Mouse (Mus musculus) stomach, postnatal 0 days (tissue): ENCODE data around the gene Col20a1. TPM values are rescaled to one million over a fixed set of nuclear protein-coding genes. Genes with fewer than 3 reads are reported as not detected.

Source experiments
- ATAC-seq: fragments of 200-750 bp; cut with Nextera tagmentation; 2 replicates; pipeline ENCODE4 v1.8.0; 2017; ENCODE audit not compliant: low FRiP score, low TSS enrichment
- DNase-seq: peaks from one replicate; pipeline ENCODE4 v3.0.0-alpha.2; 2016; ENCODE audit warnings: low spot score
- H3K27ac ChIP-seq: fragments of 300-500 bp; sonication (generic); replicated peaks from 2 replicates; pipeline ENCODE4 v1.5.1; 2014; ENCODE audit warnings: mild to moderate bottlenecking, control low read depth
- H3K27me3 ChIP-seq: fragments of 300-500 bp; sonication (generic); 2 replicates; pipeline ENCODE4 v1.6.1; 2014; ENCODE audit warnings: low read length; ENCODE audit not compliant: control insufficient read depth, insufficient read depth
- H3K36me3 ChIP-seq: fragments of 300-500 bp; sonication (generic); 2 replicates; pipeline ENCODE4 v1.6.1; 2014; ENCODE audit warnings: low read length, mixed read lengths; ENCODE audit not compliant: control insufficient read depth, insufficient read depth
- H3K4me1 ChIP-seq: fragments of 300-500 bp; sonication (generic); replicated peaks from 2 replicates; pipeline ENCODE4 v1.6.1; 2014; ENCODE audit warnings: antibody characterized with exemption; ENCODE audit not compliant: control insufficient read depth, insufficient read depth
- H3K4me2 ChIP-seq: fragments of 300-500 bp; sonication (generic); replicated peaks from 2 replicates; pipeline ENCODE4 v1.6.1; 2014; ENCODE audit warnings: low read depth, mild to moderate bottlenecking, control low read depth, moderate library complexity
- H3K4me3 ChIP-seq: fragments of 300-500 bp; sonication (generic); 2 replicates; pipeline ENCODE4 v1.5.1; 2014; ENCODE audit warnings: low read depth, low read length, control low read depth
- H3K9ac ChIP-seq: fragments of 300-500 bp; sonication (generic); 2 replicates; pipeline ENCODE4 v1.6.1; 2014; ENCODE audit warnings: mild to moderate bottlenecking, low read length, control low read depth, mixed read lengths
- H3K9me3 ChIP-seq: fragments of 300-500 bp; sonication (generic); 2 replicates; pipeline ENCODE4 v1.6.1; 2016; ENCODE audit warnings: low read length; ENCODE audit not compliant: control insufficient read depth
- CTCF ChIP-seq: IDR thresholded peaks from 2 replicates; pipeline ENCODE4 v1.5.1; 2016; ENCODE audit warnings: antibody characterized with exemption, low read depth, mild to moderate bottlenecking, moderate library complexity
- EP300 ChIP-seq: optimal IDR thresholded peaks from 2 replicates; pipeline ENCODE3; 2016; ENCODE audit warnings: antibody characterized with exemption
- WGBS: fragments of 180-500 bp; shearing (Covaris S2); extraction: QIAGEN DNeasy Blood & Tissue Kit; methylation state at CpG from one replicate; pipeline ENCODE4 v1.1.7; 2014; 5-methylcytosine and 5-hydroxymethylcytosine counted together
- polyA plus RNA-seq: library from polyadenylated mRNA; unstranded; fragments of >200 nt; fragmentation: Nextera tagmentation; extraction: Ambion mirVana; gene quantifications from 2 replicates; pipeline ENCODE4 v1.2.1, GENCODE M21; 2015

Col20a1 gene
- polyA plus RNA-seq, 1 experiment from 2014 or later, result 0.98 TPM

GRCm38 (mm10) chr2:181042376-181042775 lies 56.0 kb downstream of the Col20a1 start:
- Histone ChIP-seq H3K4me1 (no peaks in the 10 kb centered on the region), H3K27ac (no peak overlapping the region)
- ATAC-seq, result no peak

GRCm38 (mm10) chr2:181043437-181043836 lies 57.1 kb downstream of the Col20a1 start, which contains the start of gene Chrna4:
Gene Chrna4, minus strand, starts transcription at chr2:181043546.
- no peak within 1 kb of the TSS for H3K4me3 ChIP-seq
- H3K36me3 ChIP-seq, result no peaks in the 10 kb centered on the region
- H3K9ac ChIP-seq, result no peak within 1 kb of the TSS
- ATAC-seq, result no peak
- no peak within 1 kb of the TSS for H3K4me2 ChIP-seq
- no peaks in the 10 kb centered on the region for H3K9me3 ChIP-seq
- H3K27ac ChIP-seq, result no peak within 1 kb of the TSS
- DNase-seq, result peak; percentile 23
- H3K4me1 ChIP-seq, result no peaks in the 10 kb centered on the region
- no peaks in the 10 kb centered on the region for H3K27me3 ChIP-seq
- WGBS, result 33% methylated on average over 3 of the region's 3 CpGs
- TF ChIP-seq CTCF (no peak), EP300 (no peak)

More at GRCm38 (mm10) chr2:181042376-181042775, 56.0 kb downstream of the Col20a1 start:
- Histone ChIP-seq H3K9ac (no peak overlapping the region), H3K4me2 (no peak overlapping the region), H3K27me3 (peaks cover 3% of the 10 kb centered on the region; the same call in 1 of the 2 replicates), H3K36me3 (no peaks in the 10 kb centered on the region), H3K4me3 (no peak overlapping the region), H3K9me3 (no peaks in the 10 kb centered on the region)
- TF ChIP-seq EP300 (no peak), CTCF (no peak)
- no peak for DNase-seq

- no peaks in the 10 kb centered on the region for H3K27me3 ChIP-seq
- no peaks in the 10 kb centered on the region for H3K4me1 ChIP-seq
- H3K9me3 ChIP-seq, result no peaks in the 10 kb centered on the region
- ATAC-seq (no peak), DNase-seq (no peak)
- no peak overlapping the region for H3K9ac ChIP-seq
- WGBS, result 21% methylated on average over 3 of the region's 3 CpGs
- TF ChIP-seq EP300 (no peak), CTCF (no peak)
- H3K36me3 ChIP-seq, result no peaks in the 10 kb centered on the region
- no peak overlapping the region for H3K4me3 ChIP-seq
- no peak overlapping the region for H3K27ac ChIP-seq
- H3K4me2 ChIP-seq, result no peak overlapping the region
Observed at GRCm38 (mm10) chr2:181044001-181044400, 57.7 kb downstream of the Col20a1 start.

- H3K9ac ChIP-seq, result no peak overlapping the region
- no peaks in the 10 kb centered on the region for H3K9me3 ChIP-seq
- no peak overlapping the region for H3K27ac ChIP-seq
- no peaks in the 10 kb centered on the region for H3K27me3 ChIP-seq
- TF ChIP-seq EP300 (no peak), CTCF (no peak)
- ATAC-seq (no peak), DNase-seq (no peak)
- no peak overlapping the region for H3K4me3 ChIP-seq
- WGBS, result 44% methylated on average over 7 of the region's 7 CpGs
- no peak overlapping the region for H3K4me2 ChIP-seq
- no peaks in the 10 kb centered on the region for H3K4me1 ChIP-seq
- no peaks in the 10 kb centered on the region for H3K36me3 ChIP-seq
Observed at GRCm38 (mm10) chr2:181048252-181048945, 62.1 kb downstream of the Col20a1 start.

GRCm38 (mm10) chr2:181048986-181049385 lies 62.7 kb downstream of the Col20a1 start:
- Histone ChIP-seq H3K9ac (no peak overlapping the region), H3K36me3 (no peaks in the 10 kb centered on the region), H3K27me3 (no peaks in the 10 kb centered on the region), H3K4me1 (no peaks in the 10 kb centered on the region), H3K4me3 (no peak overlapping the region), H3K27ac (no peak overlapping the region), H3K9me3 (no peaks in the 10 kb centered on the region), H3K4me2 (no peak overlapping the region)
- no peak for TF ChIP-seq CTCF
- no peak for TF ChIP-seq EP300
- DNase-seq (no peak), ATAC-seq (no peak)
- WGBS, result 75% methylated on average over 9 of the region's 9 CpGs

GRCm38 (mm10) chr2:181052171-181052570 lies 65.8 kb downstream of the Col20a1 start:
- ATAC-seq, result no peak
- H3K9me3 ChIP-seq, result no peaks in the 10 kb centered on the region
- H3K4me2 ChIP-seq, result no peak overlapping the region
- no peak overlapping the region for H3K9ac ChIP-seq
- H3K27ac ChIP-seq, result no peak overlapping the region
- no peak for TF ChIP-seq EP300
- no peak for TF ChIP-seq CTCF
- H3K36me3 ChIP-seq, result no peaks in the 10 kb centered on the region
- H3K4me3 ChIP-seq, result no peak overlapping the region
- H3K4me1 ChIP-seq, result no peaks in the 10 kb centered on the region
- 76% methylated on average over 1 of the region's 1 CpGs for WGBS
- no peaks in the 10 kb centered on the region for H3K27me3 ChIP-seq
- no peak for DNase-seq
